Mouse (Mus musculus): ENCODE data around the gene Anapc4.

The Anapc4 gene

DNA sequence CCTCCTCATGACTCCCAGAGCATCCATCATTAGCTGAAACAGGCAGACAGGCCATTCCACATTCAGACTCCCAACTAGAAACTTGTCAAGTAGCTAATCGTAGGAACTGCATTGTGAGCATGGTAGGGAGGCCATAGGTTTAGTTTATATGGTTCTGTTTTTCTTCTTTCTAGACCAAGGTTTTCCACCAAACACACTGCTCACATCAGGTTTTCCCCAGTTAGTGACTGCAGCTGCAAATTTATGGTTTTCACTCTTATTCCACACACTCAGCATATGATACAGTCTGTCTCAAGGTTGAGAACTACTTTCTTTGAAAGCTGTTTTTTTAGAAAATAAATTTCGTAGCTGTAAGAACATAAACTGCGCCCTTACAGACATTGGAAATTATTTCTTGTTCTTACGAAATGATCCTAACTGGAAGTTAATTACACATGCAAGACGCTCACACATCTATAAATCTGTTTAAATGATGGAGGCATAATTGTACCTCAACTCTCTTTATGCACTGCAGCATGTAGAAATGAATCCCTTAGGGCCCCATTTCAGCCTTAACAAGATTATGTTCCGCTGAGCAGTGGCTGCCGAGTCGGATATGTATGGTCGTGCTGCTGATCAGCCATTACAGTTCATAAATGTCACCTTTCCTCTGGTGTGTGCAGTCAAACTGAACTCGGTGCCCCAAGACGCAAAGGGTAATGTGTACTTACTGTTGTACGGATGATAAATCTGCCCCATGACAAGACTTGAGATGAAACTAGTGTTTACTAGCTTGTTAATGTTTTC, 35.3 kb downstream of the Anapc4 start:
- DNase-seq (ENCODE audit: low read depth, low spot score), result no peak

DNA sequence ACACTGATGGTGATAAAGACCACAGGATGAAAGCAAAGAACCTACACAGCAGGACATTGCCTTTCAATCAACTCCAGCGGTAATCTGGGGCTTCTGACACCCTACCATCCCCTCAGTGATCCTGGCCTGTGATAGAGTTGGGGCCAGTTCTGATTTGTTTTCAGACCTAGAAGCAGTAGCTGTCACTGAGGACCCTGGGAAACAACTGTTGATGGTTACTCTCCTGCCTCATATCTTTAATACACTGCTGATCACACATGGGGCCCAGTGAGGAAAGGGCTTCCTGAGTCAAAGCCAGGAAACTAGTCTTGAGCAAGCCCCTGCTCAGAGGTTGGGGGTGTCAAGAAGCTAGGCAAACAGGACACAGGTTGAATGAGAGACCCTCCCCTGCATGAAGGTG, 37.6 kb downstream of the Anapc4 start:
- no peak for DNase-seq (ENCODE audit: low read depth, low spot score)

DNA sequence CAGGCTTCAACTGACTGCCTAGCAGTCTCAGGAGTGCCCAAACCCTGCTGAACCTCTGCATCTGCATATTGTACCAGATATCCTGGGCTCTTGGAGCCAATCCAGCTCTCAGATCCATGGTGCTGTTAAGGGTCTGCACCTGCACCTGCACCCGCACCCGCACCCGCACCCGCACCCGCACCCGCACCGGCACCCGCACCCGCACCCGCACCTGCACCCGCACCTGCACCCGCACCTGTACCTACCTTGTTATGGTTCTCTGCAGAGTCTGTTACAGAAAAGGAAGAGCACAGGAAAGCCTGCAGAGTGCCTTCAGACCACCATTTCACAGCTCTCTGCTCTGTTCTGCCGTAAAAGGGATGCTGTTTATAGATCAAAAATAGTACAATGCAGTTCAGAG, 38.2 kb downstream of the Anapc4 start:
- DNase-seq (ENCODE audit: low read depth, low spot score), result no peak

DNA sequence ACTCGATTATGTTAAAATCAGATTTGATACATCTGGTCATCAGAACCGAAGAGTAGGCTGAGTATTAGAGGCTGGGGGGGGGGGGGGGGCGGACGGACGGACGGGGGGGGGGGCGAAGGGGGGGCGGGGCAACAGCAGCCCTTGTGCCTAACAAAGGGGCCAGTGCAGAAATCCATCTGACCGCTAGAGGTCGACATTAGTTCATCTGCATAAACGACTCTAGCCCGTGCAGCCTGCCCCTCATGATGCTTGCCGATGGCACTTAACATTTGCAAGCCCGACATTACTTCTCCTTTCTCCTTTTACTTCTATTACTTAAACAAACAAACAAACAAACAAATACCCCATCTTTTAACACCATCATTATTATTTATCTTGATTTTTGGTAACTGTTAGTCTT, 45.0 kb downstream of the Anapc4 start:
- DNase-seq (ENCODE audit: low read depth, low spot score), result peak; percentile 65

DNA sequence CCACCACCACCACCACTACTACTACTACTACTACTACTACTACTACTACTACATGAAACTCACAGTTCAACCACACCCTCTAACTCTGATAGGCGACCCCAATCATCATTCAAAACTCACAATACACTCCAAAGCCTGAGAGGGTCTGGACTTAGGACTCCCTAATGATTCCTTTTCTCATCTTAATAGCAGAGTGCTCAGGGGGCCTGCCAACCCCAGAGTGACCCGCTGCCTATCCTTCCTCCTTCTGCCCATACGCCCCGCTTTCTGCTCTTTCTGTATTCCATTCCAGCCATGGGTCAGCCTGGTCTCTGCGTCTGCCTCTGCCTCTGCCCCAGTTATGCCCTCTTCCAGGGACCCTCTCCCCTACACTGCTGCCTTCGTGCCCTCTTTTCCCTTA, 46.1 kb downstream of the Anapc4 start:
- DNase-seq (ENCODE audit: low read depth, low spot score), result no peak

DNA sequence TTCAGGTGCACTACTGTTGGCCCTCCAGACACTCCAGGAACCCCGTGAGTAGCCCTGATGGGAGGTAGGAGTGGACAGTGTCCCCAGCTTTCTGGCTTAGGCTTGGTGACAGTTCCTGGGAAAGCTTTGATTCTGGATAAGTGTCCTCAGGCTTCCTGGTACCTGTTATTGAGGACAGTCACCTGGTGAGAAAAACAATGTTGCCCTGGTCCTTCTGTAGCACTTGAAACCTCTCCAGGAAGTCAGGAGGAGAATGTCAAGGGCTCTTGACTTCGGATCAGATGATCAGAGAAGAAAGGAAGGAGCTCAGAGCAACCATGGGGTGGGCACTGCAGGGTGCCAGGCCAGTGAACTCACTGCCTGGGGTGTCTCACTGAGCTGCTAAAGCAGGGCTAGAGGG, 48.6 kb downstream of the Anapc4 start:
- no peak for DNase-seq (ENCODE audit: low read depth, low spot score)

DNA sequence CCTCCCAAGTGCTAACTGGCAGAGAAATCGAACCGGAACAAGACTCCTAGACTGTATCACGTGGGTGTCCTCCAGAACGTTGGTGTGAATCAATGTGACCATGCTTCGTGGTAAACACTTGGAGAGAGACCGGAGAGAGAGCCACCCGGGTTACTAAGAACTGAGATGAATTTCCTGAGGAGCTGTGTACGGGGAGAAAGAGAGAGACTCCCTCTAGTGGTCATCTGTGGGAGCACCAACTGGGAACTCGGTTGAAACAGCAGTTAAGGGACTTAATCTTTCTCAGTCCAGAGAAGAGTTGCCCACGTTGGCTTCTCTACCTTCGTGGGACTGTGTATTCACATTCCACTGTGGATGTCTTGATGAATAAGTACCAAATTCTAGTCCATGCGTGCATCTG, 53.3 kb downstream of the Anapc4 start:
- DNase-seq (ENCODE audit: low read depth, low spot score), result peak; percentile 50

DNA sequence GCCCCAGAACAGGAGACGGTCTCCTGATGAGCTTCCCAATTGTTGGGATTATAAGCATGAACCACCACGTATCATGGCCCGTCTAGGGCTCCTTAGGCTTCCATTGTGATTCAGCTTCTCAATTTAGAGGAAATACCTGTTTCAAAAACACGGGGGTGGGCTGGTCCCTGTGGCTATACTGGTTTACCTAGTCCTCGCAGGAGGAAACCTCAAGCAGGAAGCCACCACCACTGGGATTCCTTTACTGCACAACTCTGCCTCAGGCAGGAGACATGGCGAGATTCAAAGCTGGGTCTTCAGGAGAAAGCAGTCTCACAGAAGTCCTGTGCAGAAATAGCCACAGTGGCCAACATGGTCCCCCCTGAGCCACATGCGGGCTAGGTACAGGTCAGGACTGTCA, 56.1 kb downstream of the Anapc4 start:
- no peak for DNase-seq (ENCODE audit: low read depth, low spot score)

DNA sequence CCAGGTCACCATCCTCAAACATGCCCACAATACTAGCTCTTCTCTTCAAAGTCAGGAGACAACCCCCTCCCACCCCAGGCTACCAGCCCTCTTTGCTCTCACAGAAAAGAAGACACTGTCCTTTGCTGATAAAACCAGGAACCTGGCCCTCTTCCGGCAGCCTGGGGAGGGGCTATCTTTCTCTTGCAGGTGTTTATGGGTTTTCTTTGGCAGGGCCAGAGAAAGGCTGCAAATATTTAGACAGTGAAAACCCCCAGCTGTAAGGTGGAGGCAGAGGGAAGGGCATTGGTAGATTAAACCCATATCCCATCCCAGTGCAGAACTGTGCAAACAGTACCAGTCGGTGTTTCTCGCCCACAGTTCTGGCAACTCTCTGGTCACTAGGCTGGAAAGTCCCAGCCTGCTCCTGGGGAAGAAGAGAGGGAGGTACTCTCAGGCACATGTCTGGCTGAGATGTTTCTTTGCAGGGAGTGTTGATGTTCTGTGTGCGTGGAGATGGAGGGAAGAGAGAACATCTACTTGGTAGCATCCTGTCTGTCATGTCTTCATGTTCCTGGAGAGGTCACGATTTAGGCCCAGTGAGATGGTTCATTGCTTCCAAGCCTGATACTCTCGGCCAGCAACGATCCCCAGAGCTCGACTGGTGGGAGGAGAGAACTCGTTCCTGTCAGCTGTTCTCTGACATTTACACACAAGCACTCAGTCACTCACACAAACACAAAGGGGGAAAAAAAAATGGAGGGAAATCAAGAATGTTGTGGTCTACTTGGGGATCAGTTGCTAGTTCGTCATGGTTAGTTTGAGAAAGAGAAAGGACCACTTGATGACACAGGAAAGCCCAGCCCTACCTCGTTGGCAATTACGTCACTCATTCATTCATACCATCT, 58.4 kb downstream of the Anapc4 start:
- no peak for DNase-seq (ENCODE audit: low read depth, low spot score)

DNA sequence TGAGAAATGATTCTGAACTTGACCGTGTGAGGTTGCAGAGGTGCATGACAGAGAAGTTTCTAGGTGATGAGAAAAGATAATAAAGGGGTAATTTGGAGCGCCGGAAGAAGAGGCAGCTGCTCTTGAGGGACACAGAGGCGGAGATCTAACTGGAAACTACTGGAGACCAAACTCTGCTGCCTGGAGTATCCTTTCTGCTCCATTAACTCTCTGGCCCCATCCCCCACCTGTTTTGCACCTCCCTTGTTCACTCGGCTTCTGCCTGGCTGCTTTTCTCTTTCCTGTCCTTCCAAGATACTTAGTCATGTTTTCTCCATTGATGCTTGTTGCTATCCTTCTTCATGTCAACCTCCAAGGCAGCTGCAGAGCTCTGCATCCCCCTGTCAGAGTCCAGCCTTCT, 60.1 kb downstream of the Anapc4 start:
- DNase-seq (ENCODE audit: low read depth, low spot score), result no peak

DNA sequence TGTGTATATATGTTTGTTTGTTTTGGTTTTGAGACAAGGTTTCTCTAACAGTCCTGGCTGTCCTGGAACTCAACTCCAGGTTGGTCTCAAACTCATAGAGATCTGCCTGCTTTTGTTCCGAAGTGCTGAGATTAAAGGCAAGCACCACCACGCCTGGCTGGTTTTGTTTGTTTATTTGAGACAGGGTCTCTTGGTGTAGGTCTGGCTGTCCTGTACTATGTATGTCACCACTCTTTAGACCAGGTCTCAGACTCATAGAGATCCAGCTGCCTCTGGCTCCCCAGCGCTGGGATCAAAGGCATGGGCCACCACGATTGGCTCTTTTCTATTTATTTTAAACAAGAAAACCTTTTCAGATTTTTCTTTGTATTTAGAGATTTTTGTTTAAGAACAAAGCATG, 70.4 kb downstream of the Anapc4 start:
- DNase-seq (ENCODE audit: low read depth, low spot score), result no peak

DNA sequence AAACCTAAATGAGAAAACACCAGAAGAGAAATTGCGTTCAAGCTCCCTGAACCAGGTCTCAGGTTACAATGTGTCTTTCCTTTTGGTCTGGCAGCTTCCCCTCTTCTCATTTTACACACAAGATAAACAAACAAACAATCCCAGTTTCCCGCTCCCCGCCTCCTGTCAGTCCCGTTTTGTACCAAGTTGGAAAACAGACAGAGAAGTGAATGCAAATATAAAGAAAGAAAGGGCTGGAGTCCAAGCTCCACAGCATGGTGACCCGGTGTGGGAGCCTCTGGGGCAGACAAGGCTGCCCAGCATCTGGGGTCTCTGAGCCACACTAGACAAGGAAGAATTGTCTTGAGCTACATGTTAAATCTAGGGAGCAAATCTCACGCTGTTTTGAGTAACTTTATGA, 70.9 kb downstream of the Anapc4 start:
- no peak for DNase-seq (ENCODE audit: low read depth, low spot score)

DNA sequence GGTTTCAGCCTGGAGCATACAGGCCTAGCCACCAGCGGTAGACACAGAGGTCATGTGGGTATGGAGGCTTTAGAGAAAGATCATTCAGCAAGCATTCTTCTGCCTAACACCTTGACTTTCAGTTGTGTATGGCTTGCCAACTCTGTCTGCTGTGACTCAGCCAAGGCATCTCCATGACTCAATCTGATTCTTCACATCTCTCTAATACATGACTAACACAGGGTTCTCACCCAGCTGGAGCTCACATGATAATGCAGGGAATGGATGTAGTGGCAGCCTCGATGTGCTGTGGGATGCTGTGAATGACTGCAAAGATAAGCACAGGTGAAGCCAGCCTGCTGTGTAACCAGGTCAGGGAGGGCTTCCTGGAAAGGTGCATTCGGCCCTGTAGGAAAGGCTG, 74.4 kb downstream of the Anapc4 start:
- DNase-seq (ENCODE audit: low read depth, low spot score), result no peak

DNA sequence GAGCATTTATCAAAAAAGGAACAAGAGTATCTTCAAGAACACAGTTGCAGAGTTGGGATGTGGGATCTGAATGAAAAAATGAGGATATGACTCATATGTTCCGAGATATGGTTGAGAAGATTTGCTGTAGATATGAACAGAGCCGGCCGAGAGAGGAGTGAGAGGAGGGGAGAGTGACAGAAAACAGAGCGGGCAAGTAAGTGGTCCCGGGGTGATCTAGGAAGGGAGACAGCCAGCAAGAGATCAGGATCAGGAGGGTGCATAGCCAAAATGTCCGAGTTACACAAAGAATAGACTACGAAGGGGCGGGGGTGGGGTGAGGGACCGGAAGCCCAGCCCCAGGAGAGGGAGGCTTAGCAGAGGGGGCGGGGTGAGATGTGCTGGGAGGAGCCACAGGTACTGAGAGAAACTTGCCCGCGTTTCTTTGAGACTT, 76.4 kb downstream of the Anapc4 start:
- peak; percentile 50 for DNase-seq (ENCODE audit: low read depth, low spot score)

DNA sequence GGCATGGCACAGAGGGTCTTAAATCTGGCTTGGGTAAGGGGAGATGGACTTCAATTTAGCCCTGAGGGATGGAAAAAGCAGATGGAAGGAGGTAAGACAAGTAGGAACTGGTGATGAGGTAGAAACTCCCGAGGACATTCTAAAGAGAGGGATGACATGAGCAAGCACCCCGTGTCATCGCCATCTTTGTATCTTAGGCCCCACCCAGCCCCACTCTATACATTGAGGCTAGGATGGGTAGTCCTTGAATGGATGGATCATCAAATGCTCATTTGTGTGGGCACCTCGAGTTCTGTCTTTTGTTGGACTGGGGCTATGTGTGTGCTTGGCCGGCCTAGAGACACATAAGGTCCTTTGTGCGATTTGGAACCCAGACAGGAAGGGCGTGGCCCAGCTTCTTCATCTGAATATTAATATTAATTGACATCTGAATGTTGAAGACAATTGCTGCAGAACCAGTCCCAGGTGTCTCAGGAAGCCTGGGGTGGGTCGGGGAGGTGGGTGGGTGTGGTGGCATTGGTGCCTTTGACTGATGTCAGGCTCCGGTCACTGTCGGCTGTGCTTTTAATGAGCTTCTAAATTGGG, 77.6 kb downstream of the Anapc4 start:
- no peak for DNase-seq (ENCODE audit: low read depth, low spot score)

DNA sequence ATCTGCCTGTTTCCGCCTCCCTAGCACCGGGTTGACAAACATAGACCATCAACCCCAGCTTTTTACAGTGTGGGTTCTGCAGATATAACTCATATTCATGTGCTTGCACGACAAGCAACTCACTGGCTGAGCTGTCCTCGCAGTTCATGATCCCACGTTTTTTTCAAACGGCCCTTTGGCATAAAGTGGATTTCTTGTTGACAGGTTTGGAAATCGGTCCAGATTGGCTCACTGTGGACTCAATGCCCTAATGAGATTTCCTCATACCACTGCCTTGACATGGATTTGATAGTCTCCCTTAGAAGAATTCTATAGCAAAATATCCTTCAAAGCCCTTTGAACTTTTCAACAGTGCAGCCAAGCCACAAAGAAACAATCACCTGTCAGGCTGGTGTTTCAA, 79.9 kb downstream of the Anapc4 start:
- DNase-seq (ENCODE audit: low read depth, low spot score), result no peak

DNA sequence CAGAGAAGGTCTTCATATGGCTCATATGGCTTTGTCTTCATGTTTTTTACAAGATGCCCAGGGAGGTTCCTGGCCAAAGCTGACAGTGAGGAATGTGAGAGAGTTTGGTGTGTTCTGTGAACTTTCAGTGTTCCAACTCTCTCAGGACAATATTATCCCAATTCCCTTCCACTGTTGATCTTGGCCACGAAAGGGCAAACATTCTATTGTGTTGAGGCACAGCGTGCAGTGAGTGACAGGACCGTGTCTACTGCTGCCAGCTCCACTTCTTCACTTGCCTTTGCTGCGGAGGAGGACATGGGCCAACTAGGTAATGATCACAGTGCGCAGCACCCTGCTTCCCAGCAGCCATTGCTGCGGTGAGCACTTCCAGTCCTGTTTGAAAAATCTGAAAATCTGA, 82.4 kb downstream of the Anapc4 start:
- no peak for DNase-seq (ENCODE audit: low read depth, low spot score)
